Comparison of ENCODE assay signal across 9 mouse cellular contexts in genomic region chr2:93955886-93956285, GRCm38 (mm10). TPM values are rescaled to one million over a fixed set of nuclear protein-coding genes. Genes with fewer than 3 reads are reported as not detected.
DNase-seq lines count a peak whose midpoint lies in the region; ATAC-seq and TF ChIP-seq lines count a peak whose summit lies in the region.
"Had no signal": no experiment of that assay in that cellular context is flagged by ENCODE, and none has a peak within 500 bp of the region (broad histone marks: within the 10 kb centered on the region; RNA-seq: fewer than 3 reads in every experiment).

No protein-coding gene starts in this region.

- H3K27ac ChIP-seq in kidney, postnatal 0 days = peak overlapping the region; percentile 70
- H3K27ac ChIP-seq in embryonic facial prominence, embryonic 11.5 days (replicated peaks; ENCODE audit: low read depth, low read length) = no peak overlapping the region
- peak overlapping the region; percentile 76 for H3K27ac ChIP-seq in hindbrain, embryonic 13.5 days
- peak overlapping the region; percentile 55; the same call in 1 of the 2 replicates for H3K27ac ChIP-seq in midbrain, embryonic 14.5 days (replicated peaks; ENCODE audit: low read depth, low read length)

- peaks cover 19% of the 10 kb centered on the region for H3K27me3 ChIP-seq in kidney, postnatal 0 days (ENCODE audit: insufficient read depth, low read length)
- H3K27me3 ChIP-seq in embryonic facial prominence, embryonic 11.5 days (ENCODE audit: control insufficient read depth, insufficient read depth, low read length) = peaks cover 26% of the 10 kb centered on the region
- peaks cover 60% of the 10 kb centered on the region for H3K27me3 ChIP-seq in hindbrain, embryonic 13.5 days
- H3K27me3 ChIP-seq in midbrain, embryonic 14.5 days (ENCODE audit: control insufficient read depth, insufficient read depth, low read length) = peaks cover 22% of the 10 kb centered on the region; the same call in 1 of the 2 replicates

- no peak for ATAC-seq in kidney, postnatal 0 days (replicated peaks; ENCODE audit: low FRiP score, low read depth)
- ATAC-seq in embryonic facial prominence, embryonic 11.5 days (replicated peaks; ENCODE audit: insufficient number of reproducible peaks, low FRiP score, low TSS enrichment, low read depth) = no peak
- no peak for ATAC-seq in hindbrain, embryonic 13.5 days (ENCODE audit: low FRiP score)
- 0 out of 2 replicates have a peak, but pooled peaks have one; percentile 22 for ATAC-seq in midbrain, embryonic 14.5 days (ENCODE audit: low FRiP score, low TSS enrichment)

- under 1% methylated on average over 31 of the region's 31 CpGs for WGBS in kidney, postnatal 0 days
- WGBS in embryonic facial prominence, embryonic 11.5 days = under 1% methylated on average over 31 of the region's 31 CpGs
- under 1% methylated on average over 31 of the region's 31 CpGs for WGBS in hindbrain, embryonic 13.5 days
- under 1% methylated on average over 31 of the region's 31 CpGs for WGBS in midbrain, embryonic 14.5 days

- TF ChIP-seq CTCF in kidney, postnatal 0 days (IDR thresholded peaks at IDR 0.05; ENCODE audit: low read depth) = no peak

- no peaks in the 10 kb centered on the region for H3K9me3 ChIP-seq in kidney, postnatal 0 days (replicated peaks; ENCODE audit: low read length)
- H3K9me3 ChIP-seq in embryonic facial prominence, embryonic 11.5 days (replicated peaks; ENCODE audit: control insufficient read depth, low read length) = no peaks in the 10 kb centered on the region
- H3K9me3 ChIP-seq in hindbrain, embryonic 13.5 days = no peaks in the 10 kb centered on the region
- no peaks in the 10 kb centered on the region for H3K9me3 ChIP-seq in midbrain, embryonic 14.5 days (ENCODE audit: control insufficient read depth, low read length)

- peak overlapping the region; percentile 79 for H3K9ac ChIP-seq in kidney, postnatal 0 days (ENCODE audit: low read depth, low read length)
- peak overlapping the region; percentile 56 for H3K9ac ChIP-seq in embryonic facial prominence, embryonic 11.5 days (replicated peaks; ENCODE audit: low read length)
- peak overlapping the region; percentile 85 for H3K9ac ChIP-seq in hindbrain, embryonic 13.5 days
- H3K9ac ChIP-seq in midbrain, embryonic 14.5 days (replicated peaks; ENCODE audit: low read length) = peak overlapping the region; percentile 72

- peak overlapping the region; percentile 67 for H3K4me3 ChIP-seq in kidney, postnatal 0 days (replicated peaks; ENCODE audit: low read depth, low read length)
- peak overlapping the region; percentile 60 for H3K4me3 ChIP-seq in embryonic facial prominence, embryonic 11.5 days (ENCODE audit: low read depth, low read length)
- H3K4me3 ChIP-seq in hindbrain, embryonic 13.5 days = peak overlapping the region; percentile 67
- peak overlapping the region; percentile 59 for H3K4me3 ChIP-seq in midbrain, embryonic 14.5 days (replicated peaks; ENCODE audit: low read depth, low read length)

- no peak for DNase-seq in kidney, postnatal 0 days (ENCODE audit: low spot score)
- DNase-seq in kidney, postnatal 36 days = no peak
- DNase-seq in embryonic facial prominence, embryonic 11.5 days (ENCODE audit: low spot score) = peak; percentile 29
- DNase-seq in midbrain, embryonic 14.5 days = peak; percentile 59
- no peak for DNase-seq in c-Kit-positive CD71-positive TER-119-positive erythroid progenitor cells, embryonic 14.5 days (ENCODE audit: low spot score)
- DNase-seq in left cerebral cortex, adult 18-20 months (ENCODE audit: low spot score in 2 of 2) = no peak
- DNase-seq in gastrocnemius, adult 18-20 months (ENCODE audit: low spot score) = no peak

- peaks cover 26% of the 10 kb centered on the region for H3K4me1 ChIP-seq in kidney, postnatal 0 days (replicated peaks; ENCODE audit: insufficient read depth, low read length)
- H3K4me1 ChIP-seq in embryonic facial prominence, embryonic 11.5 days (ENCODE audit: control insufficient read depth, insufficient read depth, low read length) = no peaks in the 10 kb centered on the region; the same call in 1 of the 2 replicates
- peaks cover 40% of the 10 kb centered on the region for H3K4me1 ChIP-seq in hindbrain, embryonic 13.5 days (replicated peaks)
- H3K4me1 ChIP-seq in midbrain, embryonic 14.5 days (ENCODE audit: control insufficient read depth, insufficient read depth, low read length) = peaks cover 12% of the 10 kb centered on the region

- H3K36me3 ChIP-seq in kidney, postnatal 0 days (ENCODE audit: insufficient read depth, low read length) = no peaks in the 10 kb centered on the region
- H3K36me3 ChIP-seq in embryonic facial prominence, embryonic 11.5 days (replicated peaks; ENCODE audit: control insufficient read depth, insufficient read depth, low read depth, low read length) = no peaks in the 10 kb centered on the region
- H3K36me3 ChIP-seq in hindbrain, embryonic 13.5 days = no peaks in the 10 kb centered on the region
- H3K36me3 ChIP-seq in midbrain, embryonic 14.5 days (ENCODE audit: control insufficient read depth, insufficient read depth, low read length) = no peaks in the 10 kb centered on the region

- peak overlapping the region; percentile 91 for H3K4me2 ChIP-seq in kidney, postnatal 0 days (ENCODE audit: low read length)
- H3K4me2 ChIP-seq in embryonic facial prominence, embryonic 11.5 days (ENCODE audit: low read depth, low read length) = peak overlapping the region; percentile 96
- H3K4me2 ChIP-seq in hindbrain, embryonic 13.5 days = peak overlapping the region; percentile 98
- peak overlapping the region; percentile 99 for H3K4me2 ChIP-seq in midbrain, embryonic 14.5 days (ENCODE audit: low read length)

RNA-seq across cellular contexts. Expression of gene Gm13889, which starts 1.1 kb away (rescaled TPM):
- 22.2 and 24.8 TPM in 2 replicates for polyA plus RNA-seq in kidney, postnatal 0 days (2015; fragmentation: Nextera tagmentation; extraction: Ambion mirVana)
- polyA plus RNA-seq in embryonic facial prominence, embryonic 11.5 days (2014; fragmentation: Nextera tagmentation; extraction: Ambion mirVana) = 3.9 and 4.6 TPM in 2 replicates
- polyA plus RNA-seq in hindbrain, embryonic 13.5 days (2015; fragmentation: Nextera tagmentation; extraction: Ambion mirVana) = 5.3 and 6.4 TPM in 2 replicates
- 6.2 TPM in 2 replicates for polyA plus RNA-seq in midbrain, embryonic 14.5 days (2014; fragmentation: Nextera tagmentation; extraction: Ambion mirVana)
- total RNA-seq in left cerebral cortex, adult 18-20 months (2021) = 10 to 100 TPM; 54.6 to 63.1 TPM
- 10 to 100 TPM in 1 of 2 experiments, 1 to 10 TPM in 1; 4.8 to 23.7 TPM for total RNA-seq in gastrocnemius, adult 18-20 months (2021)
- total RNA-seq: hematopoietic stem cell, adult 5-6 weeks had no signal

RNA-seq across cellular contexts. Expression of gene Gm27027, which starts 40.3 kb away (rescaled TPM):
- polyA plus RNA-seq in kidney, postnatal 0 days (2015; fragmentation: Nextera tagmentation; extraction: Ambion mirVana) = not detected in 2 replicates
- not detected in 2 replicates for polyA plus RNA-seq in embryonic facial prominence, embryonic 11.5 days (2014; fragmentation: Nextera tagmentation; extraction: Ambion mirVana)
- not detected in 2 replicates for polyA plus RNA-seq in hindbrain, embryonic 13.5 days (2015; fragmentation: Nextera tagmentation; extraction: Ambion mirVana)
- not detected in 2 replicates for polyA plus RNA-seq in midbrain, embryonic 14.5 days (2014; fragmentation: Nextera tagmentation; extraction: Ambion mirVana)
- total RNA-seq in left cerebral cortex, adult 18-20 months (2021) = 1 to 10 TPM in 1 of 2 experiments, not detected in 1; 1.0 TPM
- under 1 TPM in 1 of 2 experiments, not detected in 1; 0.64 TPM for total RNA-seq in gastrocnemius, adult 18-20 months (2021)
- total RNA-seq: hematopoietic stem cell, adult 5-6 weeks had no signal

RNA-seq across cellular contexts. Expression of gene Alkbh3, which starts 54.7 kb away (rescaled TPM):
- polyA plus RNA-seq in kidney, postnatal 0 days (2015; fragmentation: Nextera tagmentation; extraction: Ambion mirVana) = 74.9 and 75.0 TPM in 2 replicates
- 50.2 and 53.5 TPM in 2 replicates for polyA plus RNA-seq in embryonic facial prominence, embryonic 11.5 days (2014; fragmentation: Nextera tagmentation; extraction: Ambion mirVana)
- 46.3 and 48.5 TPM in 2 replicates for polyA plus RNA-seq in hindbrain, embryonic 13.5 days (2015; fragmentation: Nextera tagmentation; extraction: Ambion mirVana)
- polyA plus RNA-seq in midbrain, embryonic 14.5 days (2014; fragmentation: Nextera tagmentation; extraction: Ambion mirVana) = 45.7 and 53.7 TPM in 2 replicates
- total RNA-seq in left cerebral cortex, adult 18-20 months (2021) = 10 to 100 TPM; 24.1 to 28.0 TPM
- total RNA-seq in gastrocnemius, adult 18-20 months (2021) = 10 to 100 TPM; 59.3 to 60.1 TPM

Comparison
In these comparisons a context has a peak if more than half of its experiments do, and no peak if none do; other contexts are left out.
1. DNase-seq: peak in embryonic facial prominence, embryonic 11.5 days (single experiment) and midbrain, embryonic 14.5 days (single experiment); none in kidney, postnatal 0 days (single experiment), kidney, postnatal 36 days (0 of 2), c-Kit-positive CD71-positive TER-119-positive erythroid progenitor cells, embryonic 14.5 days (single experiment), left cerebral cortex, adult 18-20 months (0 of 2) and gastrocnemius, adult 18-20 months (single experiment).
2. Peak in every context shown above with its lines, with median percentiles within 50 percentile points of each other: H3K4me2 ChIP-seq, H3K4me3 ChIP-seq and H3K9ac ChIP-seq.